Mouse (Mus musculus): ENCODE measurements at regions not wholly inside any gene's neighbourhood (a gene's known extent, or its start where the extent isn't known, plus 50 kb on each side); places are given as distances from the start of the nearest gene placed in this dataset.

GRCm38 (mm10) chr3:21842545-21843291, 233.7 kb upstream of the Tbl1xr1 start:
- TF ChIP-seq CTCF (IDR thresholded peaks at IDR 0.05; ENCODE audit: extremely low read depth, insufficient read depth, insufficient read length, insufficient replicate concordance) (no peak), POLR2A (IDR thresholded peaks at IDR 0.05; ENCODE audit: low read depth, low read length) (no peak)

Measured in spleen, adult 2 months (tissue).